Mouse (Mus musculus) common myeloid progenitor, adult 5-6 weeks (primary cell): ENCODE measurements around the gene Ugt1a5. TPM values are rescaled to one million over a fixed set of nuclear protein-coding genes. Genes with fewer than 3 reads are reported as not detected.

Source experiments
- ATAC-seq: replicated peaks from 2 replicates; pipeline ENCODE4 v1.8.0; 2016; ENCODE audit warnings: low read depth, mild to moderate bottlenecking, moderate TSS enrichment, inconsistent platforms; ENCODE audit not compliant: poor library complexity, severe bottlenecking
- total RNA-seq: library from RNA; stranded (forward); fragments of 200-1000, 187-1606 nt; gene quantifications from 2 replicates; pipeline ENCODE4 v1.2.3, GENCODE M21; 2017

Ugt1a5 gene
- total RNA-seq, 1 experiment from 2014 or later, result 0.41 TPM

DNA sequence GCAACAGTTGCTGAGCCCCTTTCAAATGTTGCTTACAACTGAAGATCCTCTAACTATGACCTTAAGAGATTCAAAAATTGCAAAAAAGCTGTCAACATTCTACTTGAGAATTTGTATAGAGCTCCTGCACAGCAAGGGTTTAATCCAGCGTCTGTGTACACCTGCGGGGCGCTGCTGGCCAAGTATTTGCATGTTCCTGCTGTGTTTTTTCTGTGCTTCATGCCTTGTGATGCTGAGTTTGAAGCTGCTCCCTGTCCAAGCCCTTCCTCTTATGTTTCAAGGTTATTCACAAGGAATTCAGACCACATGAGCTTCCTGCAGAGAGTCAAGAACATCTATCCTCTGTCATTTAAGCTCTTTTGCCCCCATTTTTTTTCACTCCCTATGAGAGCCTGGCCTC, 26.3 kb downstream of the Ugt1a5 start:
- ATAC-seq, result no peak

GRCm38 (mm10) chr1:88195687-88196086, 29.9 kb downstream of the Ugt1a5 start:
- no peak for ATAC-seq

- ATAC-seq, result no peak
Observed at GRCm38 (mm10) chr1:88197443-88197842, 31.6 kb downstream of the Ugt1a5 start.

GRCm38 (mm10) chr1:88199996-88200395, 34.2 kb downstream of the Ugt1a5 start:
- ATAC-seq, result no peak

DNA sequence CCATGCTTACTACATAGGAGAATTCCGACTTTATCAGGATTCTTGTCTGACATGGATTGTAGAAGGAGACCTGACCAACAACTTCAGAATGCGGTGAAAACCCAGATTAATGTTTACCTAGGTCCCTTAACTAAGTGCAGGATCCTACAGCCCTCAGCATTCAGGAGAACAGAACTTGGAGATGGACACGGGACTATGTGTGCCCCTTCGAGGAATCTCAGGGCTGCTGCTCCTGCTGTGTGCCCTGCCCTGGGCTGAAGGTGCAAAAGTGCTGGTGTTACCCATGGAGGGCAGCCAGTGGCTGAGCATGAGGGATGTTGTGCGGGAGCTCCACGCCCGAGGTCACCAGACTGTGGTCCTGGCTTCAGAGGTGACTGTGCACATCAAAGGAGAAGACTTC, 34.6 kb downstream of the Ugt1a5 start, which contains the start of gene Ugt1a2:
Gene Ugt1a2 (plus strand): TSS at position 146 of the 400 bp plus-strand sequence.
- ATAC-seq, result no peak

- peak; percentile 84 for ATAC-seq
Observed at GRCm38 (mm10) chr1:88205294-88205922, 39.6 kb downstream of the Ugt1a5 start, which contains the start of gene Dnajb3. Gene Dnajb3 (minus strand): TSS chr1:88205782.

DNA sequence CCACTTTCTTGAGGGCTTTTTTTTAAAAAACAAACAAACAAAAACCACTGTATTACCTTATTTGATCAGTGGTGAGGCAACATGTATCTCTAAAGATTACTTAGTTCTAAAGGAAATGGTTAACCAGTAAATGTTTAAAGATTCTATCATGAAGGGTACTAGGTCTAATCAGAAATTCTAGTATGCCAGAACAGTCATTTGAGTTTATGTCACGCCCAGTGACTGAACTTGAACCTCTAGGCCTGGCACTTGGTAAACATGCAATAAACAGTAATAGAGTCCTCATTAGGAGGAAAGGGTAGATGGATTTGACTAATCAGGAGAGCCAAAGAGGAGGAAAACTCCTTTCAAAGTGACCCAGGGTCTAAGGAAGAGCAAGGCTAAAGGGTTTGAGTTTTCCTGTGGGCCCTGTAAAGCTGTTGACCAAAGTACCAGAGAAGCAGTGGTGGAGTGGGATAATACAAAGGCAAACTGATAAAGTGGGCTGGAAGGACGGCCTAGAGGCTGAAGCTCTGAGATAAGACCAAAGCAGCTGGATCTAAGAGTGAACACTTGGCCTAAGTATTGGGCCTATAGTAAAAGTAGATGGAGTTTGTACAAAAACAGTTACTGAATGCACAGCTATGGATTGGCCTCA, 41.1 kb downstream of the Ugt1a5 start:
- ATAC-seq, result peak; percentile 52; the same call in 1 of the 2 replicates

DNA sequence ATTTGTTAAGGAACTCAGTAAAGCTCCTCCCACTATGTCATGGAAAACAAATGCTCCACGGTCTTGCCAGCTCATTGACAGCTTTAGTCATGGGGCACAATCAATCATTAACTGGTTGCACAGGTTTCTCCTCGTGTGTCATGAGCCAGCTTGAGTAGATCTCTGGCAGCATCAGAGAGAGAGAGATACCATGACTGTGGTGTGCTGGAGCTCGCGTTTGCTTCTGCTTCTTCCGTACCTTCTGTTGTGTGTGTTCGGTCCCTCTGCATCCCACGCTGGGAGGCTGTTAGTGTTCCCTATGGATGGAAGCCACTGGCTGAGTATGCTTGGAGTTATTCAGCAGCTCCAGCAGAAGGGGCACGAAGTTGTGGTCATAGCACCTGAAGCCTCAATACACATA, 46.0 kb downstream of the Ugt1a5 start, which contains the start of gene Ugt1a1:
Gene Ugt1a1 (plus strand): TSS at position 148 of the 400 bp plus-strand sequence.
- no peak for ATAC-seq

GRCm38 (mm10) chr1:88212341-88213045, 46.7 kb downstream of the Ugt1a5 start:
- no peak for ATAC-seq

DNA sequence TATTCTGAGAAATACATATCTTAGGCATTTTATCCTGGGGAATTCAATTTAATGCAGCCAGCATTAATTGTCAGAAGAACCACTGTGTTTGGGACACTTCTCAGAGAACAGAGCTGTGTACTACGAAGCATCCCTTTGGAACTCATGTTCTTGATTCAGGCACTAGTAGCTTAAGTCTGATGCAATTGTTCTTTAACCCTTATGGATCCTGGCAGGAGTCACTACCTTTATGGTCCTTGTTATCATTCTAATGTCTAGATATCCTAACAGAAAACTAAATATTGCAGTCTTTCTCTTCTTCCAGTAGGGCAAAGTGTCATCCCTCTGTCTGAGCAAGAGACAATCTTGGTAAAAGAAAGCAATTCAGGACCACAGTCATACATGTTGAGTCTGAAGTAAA, 47.2 kb downstream of the Ugt1a5 start:
- no peak for ATAC-seq

DNA sequence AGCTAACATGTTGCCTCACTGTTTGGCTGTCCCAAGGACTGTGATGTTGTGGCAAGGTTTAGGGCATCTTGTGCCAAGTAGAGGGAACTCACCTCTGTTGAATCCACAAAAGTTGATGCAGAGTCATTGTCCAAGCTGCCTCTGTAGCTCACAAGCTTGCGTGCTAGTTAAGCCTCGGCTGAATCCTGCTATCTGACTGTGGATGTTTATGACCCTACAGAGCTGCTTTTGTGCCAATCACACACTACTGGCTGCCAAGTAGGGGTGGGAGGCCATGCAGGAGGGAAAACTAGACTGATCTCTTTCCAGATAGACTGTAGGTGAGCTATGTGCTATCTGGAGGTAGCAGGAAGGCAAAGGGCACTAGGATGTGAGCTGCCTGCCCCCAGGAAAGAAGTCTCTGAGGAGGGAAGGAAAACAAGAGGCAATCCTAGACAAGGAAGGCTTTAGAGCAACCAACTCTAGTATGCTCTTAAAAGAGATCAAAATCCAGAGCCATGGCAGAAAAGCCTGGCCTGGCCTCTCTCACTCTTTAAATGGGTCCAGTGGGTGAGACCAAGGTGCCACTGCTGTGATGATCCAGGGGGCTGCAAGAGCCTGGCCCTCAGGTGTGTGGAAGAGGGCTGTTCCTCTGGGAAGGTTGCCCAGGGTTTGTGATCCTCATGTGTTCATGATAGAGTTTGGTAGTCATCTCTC, 48.1 kb downstream of the Ugt1a5 start:
- no peak for ATAC-seq

DNA sequence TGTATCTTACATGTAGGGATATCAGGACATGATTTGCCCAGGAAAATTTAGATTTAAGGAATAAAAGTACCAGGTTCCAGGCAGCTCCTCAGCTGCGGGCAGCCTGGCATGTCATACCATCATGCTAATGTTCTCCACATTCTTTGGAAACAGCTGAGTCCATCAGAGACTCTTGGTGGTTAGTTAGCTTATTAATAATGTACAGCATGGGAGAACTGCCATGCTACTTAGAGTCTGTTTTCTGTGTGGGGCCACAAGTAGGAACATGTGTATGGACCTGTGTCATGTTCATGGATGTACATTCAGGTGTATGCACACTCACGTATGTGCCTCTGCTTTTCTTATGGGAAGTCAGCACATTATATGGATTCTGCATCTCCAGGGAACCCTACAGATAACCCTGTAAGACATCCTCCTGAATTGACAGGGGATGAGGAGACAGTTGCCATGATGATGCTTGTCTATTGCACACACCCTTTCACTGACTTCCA, 48.7 kb downstream of the Ugt1a5 start:
- ATAC-seq, result no peak

GRCm38 (mm10) chr1:88215466-88216380, 49.9 kb downstream of the Ugt1a5 start:
- no peak for ATAC-seq

- ATAC-seq, result no peak
Observed at GRCm38 (mm10) chr1:88216551-88216950, 50.7 kb downstream of the Ugt1a5 start.

DNA sequence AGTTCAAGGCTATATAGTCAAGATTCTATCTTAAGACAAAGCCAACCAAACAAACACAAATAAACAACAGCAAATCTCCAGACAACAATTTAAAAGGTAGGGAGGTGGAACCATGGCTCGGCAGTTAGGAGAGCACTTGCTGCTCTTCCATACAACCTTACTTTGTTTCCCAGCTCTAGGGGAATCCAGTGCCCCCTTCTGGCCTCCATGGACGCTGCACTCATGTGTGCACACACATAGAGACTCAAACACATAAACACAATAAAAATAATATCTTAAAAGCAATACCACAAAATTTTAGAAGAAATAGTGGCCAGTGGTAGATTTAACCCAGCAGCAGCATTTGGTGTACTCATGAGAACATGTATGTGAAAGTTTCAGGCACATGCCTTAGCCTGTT, 51.3 kb downstream of the Ugt1a5 start:
- ATAC-seq, result no peak

DNA sequence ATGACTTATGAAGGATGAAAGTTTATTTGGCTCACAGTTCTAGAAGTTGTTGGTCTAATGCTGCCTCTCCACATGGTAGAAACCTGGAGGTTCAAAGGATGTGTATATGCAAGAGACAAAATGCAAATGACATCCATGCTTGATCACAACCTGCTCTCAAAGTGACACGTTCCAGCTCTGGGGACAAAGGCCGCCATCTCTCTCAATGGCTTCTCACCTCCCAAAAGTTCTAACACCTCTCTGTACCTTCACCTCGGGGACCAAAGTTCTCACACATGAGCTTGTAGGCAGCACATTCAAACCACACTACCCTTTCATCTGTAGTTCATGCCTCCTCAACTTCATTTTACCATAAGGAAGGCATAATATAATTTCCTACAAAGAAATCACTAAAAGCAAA, 51.8 kb downstream of the Ugt1a5 start:
- no peak for ATAC-seq

GRCm38 (mm10) chr1:88218051-88218450, 52.2 kb downstream of the Ugt1a5 start:
- ATAC-seq, result no peak

DNA sequence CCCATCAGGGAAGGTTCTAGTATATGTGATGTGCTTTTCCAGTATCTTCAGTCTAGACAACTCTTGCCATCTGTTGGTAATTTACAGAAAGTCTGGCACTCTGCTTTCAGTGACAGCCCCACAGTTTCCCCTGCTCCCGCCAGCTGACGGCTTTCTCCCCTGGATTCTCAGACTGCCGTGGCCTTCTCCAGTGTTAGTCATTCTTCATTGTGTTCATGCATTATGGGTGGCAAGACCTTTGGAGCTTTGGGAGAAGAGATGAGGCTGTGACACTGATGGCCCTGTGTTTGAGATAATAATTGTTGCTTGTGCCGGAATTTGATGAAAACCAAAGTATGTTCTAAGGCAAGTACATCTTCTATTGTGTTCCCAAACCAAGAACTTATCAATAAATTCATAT, 52.8 kb downstream of the Ugt1a5 start:
- ATAC-seq, result no peak

- no peak for ATAC-seq
Observed at GRCm38 (mm10) chr1:88219054-88219453, 53.2 kb downstream of the Ugt1a5 start.
